Mouse (Mus musculus) bone marrow, adult 2 months (tissue): Measurements from ENCODE around the gene Sf3b3. TPM values are rescaled to one million over a fixed set of nuclear protein-coding genes. Genes with fewer than 3 reads are reported as not detected.
"Not testable (repeated sequence)": the region's sequence is repeated elsewhere in the genome, so short reads cannot be mapped to it uniquely, and the experiment has no call there.

Source experiments
- H3K27ac ChIP-seq: fragments of 200-500 bp; 2 replicates; pipeline ENCODE4 v1.5.1; 2012; ENCODE audit warnings: low read depth, mild to moderate bottlenecking, control low read depth, inconsistent platforms, low read length; ENCODE audit not compliant: control insufficient read depth, poor library complexity, insufficient read depth
- H3K4me1 ChIP-seq: fragments of 200-500 bp; 2 replicates; pipeline ENCODE4 v1.6.1; 2011; ENCODE audit warnings: low read length; ENCODE audit not compliant: control insufficient read depth, insufficient read depth
- H3K4me3 ChIP-seq: fragments of 200-500 bp; replicated peaks from 2 replicates; pipeline ENCODE3; 2011; ENCODE audit warnings: mild to moderate bottlenecking, low read depth, low read length, control low read depth; ENCODE audit not compliant: control insufficient read depth
- CTCF ChIP-seq: fragments of 200-500 bp; IDR thresholded peaks from 2 replicates; pipeline ENCODE4 v1.5.1; 2011; ENCODE audit warnings: low read length, control low read depth; ENCODE audit not compliant: control insufficient read depth, insufficient read depth
- POLR2A ChIP-seq: fragments of 200-500 bp; IDR thresholded peaks from 2 replicates; pipeline ENCODE4 v1.6.1; 2011; ENCODE audit warnings: low read depth, mild to moderate bottlenecking, control low read depth, low read length, borderline replicate concordance; ENCODE audit not compliant: control insufficient read depth
- WGBS: fragments of 180-500 bp; shearing (Covaris S2); methylation state at CpG from one replicate; pipeline ENCODE4 v1.1.7; 2018; 5-methylcytosine and 5-hydroxymethylcytosine counted together
- polyA plus RNA-seq: library from polyadenylated mRNA; stranded (reverse); fragments of >200 nt; gene quantifications from 2 replicates; pipeline ENCODE4 v1.2.4, GENCODE M21; 2011; ENCODE audit warnings: low replicate concordance; ENCODE audit not compliant: missing spikeins, insufficient read depth, insufficient read length

Sf3b3 gene
- polyA plus RNA-seq, 1 experiment, result 56.3 TPM

GRCm38 (mm10) chr8:110888441-110888840 lies 41.9 kb upstream of the Sf3b3 start:
- 90% methylated on average over 8 of the region's 8 CpGs for WGBS
- no peak for TF ChIP-seq CTCF
- TF ChIP-seq POLR2A, result no peak
- no peak overlapping the region for H3K4me3 ChIP-seq
- no peak overlapping the region for H3K27ac ChIP-seq
- H3K4me1 ChIP-seq, result no peaks in the 10 kb centered on the region

GRCm38 (mm10) chr8:110887551-110887950 lies 41.0 kb upstream of the Sf3b3 start:
- Histone ChIP-seq H3K27ac (no peak overlapping the region), H3K4me3 (no peak overlapping the region), H3K4me1 (no peaks in the 10 kb centered on the region)
- WGBS, result 89% methylated on average over 10 of the region's 10 CpGs
- TF ChIP-seq POLR2A, result no peak
- TF ChIP-seq CTCF, result no peak

- WGBS, result 87% methylated on average over 3 of the region's 3 CpGs
- TF ChIP-seq POLR2A (no peak), CTCF (no peak)
- Histone ChIP-seq H3K4me1 (no peaks in the 10 kb centered on the region), H3K27ac (no peak overlapping the region), H3K4me3 (no peak overlapping the region)
Measured at GRCm38 (mm10) chr8:110886634-110887033, 40.0 kb upstream of the Sf3b3 start.

- TF ChIP-seq POLR2A, result no peak
- no peak for TF ChIP-seq CTCF
- Histone ChIP-seq H3K4me3 (no peak overlapping the region), H3K27ac (no peak overlapping the region), H3K4me1 (no peaks in the 10 kb centered on the region)
- WGBS, result 93% methylated on average over 18 of the region's 18 CpGs
Measured at GRCm38 (mm10) chr8:110883824-110884223, 37.2 kb upstream of the Sf3b3 start.

- 93% methylated on average over 10 of the region's 10 CpGs for WGBS
- Histone ChIP-seq H3K4me1 (no peaks in the 10 kb centered on the region), H3K27ac (no peak overlapping the region), H3K4me3 (no peak overlapping the region)
- TF ChIP-seq CTCF, result no peak
- no peak for TF ChIP-seq POLR2A
Measured at GRCm38 (mm10) chr8:110881741-110882310, 35.2 kb upstream of the Sf3b3 start.

- TF ChIP-seq CTCF, result no peak
- no peak for TF ChIP-seq POLR2A
- 58% methylated on average over 4 of the region's 4 CpGs for WGBS
- Histone ChIP-seq H3K27ac (no peak overlapping the region), H3K4me3 (no peak overlapping the region), H3K4me1 (no peaks in the 10 kb centered on the region)
Measured at GRCm38 (mm10) chr8:110877862-110878261, 31.3 kb upstream of the Sf3b3 start.

GRCm38 (mm10) chr8:110870501-110870900 lies 23.9 kb upstream of the Sf3b3 start:
- TF ChIP-seq POLR2A (no peak), CTCF (no peak)
- Histone ChIP-seq H3K4me1 (no peaks in the 10 kb centered on the region), H3K27ac (no peak overlapping the region), H3K4me3 (no peak overlapping the region)
- 94% methylated on average over 2 of the region's 2 CpGs for WGBS

GRCm38 (mm10) chr8:110861347-110862025 lies 14.9 kb upstream of the Sf3b3 start:
- 91% methylated on average over 7 of the region's 7 CpGs for WGBS

More at GRCm38 (mm10) chr8:110861347-110862025, 14.9 kb upstream of the Sf3b3 start:
- H3K4me1 ChIP-seq, H3K4me3 ChIP-seq, H3K27ac ChIP-seq: not testable (repeated sequence)
